Mouse (Mus musculus) embryonic stem cell, embryonic (primary cell): ENCODE measurements around the gene Dtnb.

Experiments
- CTCF ChIA-PET, 4 experiments: fragments of 300-600 bp in 2 of 4; fragments of 350-600 bp in 2 of 4; sonication (Branson Sonifier 250); formaldehyde crosslinking; loops; one replicate each; lab custom pipeline; 2022; ENCODE audit warnings: inconsistent platforms in 2 of 4; lab: Charles Lee
- POLR2A ChIA-PET, 4 experiments: fragments of 300-600 bp in 2 of 4; fragments of 350-600 bp in 2 of 4; sonication (Branson Sonifier 250); formaldehyde crosslinking; loops; one replicate each; lab custom pipeline; 2022; ENCODE audit warnings: antibody characterized with exemption in 4 of 4, inconsistent platforms in 1 of 4; lab: Charles Lee

Gene Dtnb

DNA sequence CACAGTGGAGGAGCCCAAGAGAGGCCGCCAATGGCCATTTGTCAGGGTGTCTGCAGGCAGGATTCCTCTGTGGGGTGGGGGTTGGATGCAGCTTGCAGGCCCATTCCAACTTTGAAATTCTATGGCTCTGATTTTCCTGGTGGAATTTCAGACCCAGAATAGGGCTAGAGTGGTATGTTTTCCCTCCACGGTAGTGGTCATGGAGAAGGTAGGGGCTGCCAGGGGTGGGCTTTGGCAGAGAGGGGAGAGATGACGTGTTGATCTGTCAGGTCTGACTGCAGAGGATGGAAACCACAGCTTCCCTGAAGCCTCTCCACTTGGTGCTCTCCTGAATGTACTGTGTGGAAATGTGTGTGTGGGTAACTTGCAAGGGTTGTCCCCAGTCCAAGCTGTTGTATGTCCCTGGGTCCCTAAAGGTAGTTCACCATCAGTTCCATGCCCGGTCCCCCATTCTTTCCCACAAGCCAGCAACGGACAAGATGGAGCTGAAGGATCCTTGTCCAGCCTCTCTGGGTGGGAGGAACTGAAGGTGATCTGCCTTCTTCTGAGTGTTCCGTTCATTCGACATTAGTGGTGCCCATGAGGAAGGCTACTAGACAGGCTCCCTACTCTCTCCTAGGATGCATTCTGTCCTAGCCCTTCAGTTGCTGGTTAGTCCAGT, 237.5 kb downstream of the Dtnb start:
- ChIA-PET POLR2A (interaction anchor here in 2 of 4 experiments (0.6 to 2.9 kb wide), 14 partner anchors 9 to 511 kb away, joined by 3 to 18 read pairs (median 4); no protein-coding TSS in a partner anchor), CTCF (interaction anchor here in 2 of 4 experiments (0.5 to 1.2 kb wide), 4 partner anchors 13 to 47 kb away, joined by 3 to 4 read pairs (median 3); no protein-coding TSS in a partner anchor)

GRCm38 (mm10) chr12:3810455-3810854, 238.3 kb downstream of the Dtnb start:
- ChIA-PET POLR2A (interaction anchor here in 2 of 4 experiments (0.5 to 2.9 kb wide), 11 partner anchors 8 to 283 kb away, joined by 3 to 18 read pairs (median 3); no protein-coding TSS in a partner anchor), CTCF (interaction anchor here in 2 of 4 experiments (1.0 to 1.2 kb wide), 2 partner anchors 23 to 29 kb away, joined by 3 to 4 read pairs; no protein-coding TSS in a partner anchor)

DNA sequence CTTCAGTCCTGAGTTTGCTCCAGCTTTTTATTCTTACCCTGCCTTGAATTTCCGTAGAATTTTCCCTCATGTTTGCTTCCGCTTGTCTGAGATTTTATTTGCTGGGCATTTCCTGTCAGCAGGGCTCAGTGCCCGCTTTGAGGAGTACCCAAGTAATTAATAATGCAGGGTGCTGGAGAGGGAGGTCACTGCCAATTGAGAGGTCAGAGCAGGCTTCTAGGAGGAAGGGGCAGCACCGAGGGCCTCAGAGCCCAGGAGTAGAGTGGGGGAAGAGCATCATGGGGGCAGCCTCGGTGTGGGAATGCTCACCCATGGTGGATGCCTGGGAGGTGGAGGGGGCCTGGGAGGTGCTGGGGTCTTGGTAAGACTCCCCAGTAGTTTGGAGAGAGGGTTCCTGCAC, 239.4 kb downstream of the Dtnb start:
- ChIA-PET CTCF (no interaction called here), POLR2A (interaction anchor here in 2 of 4 experiments (0.7 to 2.2 kb wide), 6 partner anchors 9 to 131 kb away, joined by 3 to 7 read pairs (median 3); no protein-coding TSS in a partner anchor)

DNA sequence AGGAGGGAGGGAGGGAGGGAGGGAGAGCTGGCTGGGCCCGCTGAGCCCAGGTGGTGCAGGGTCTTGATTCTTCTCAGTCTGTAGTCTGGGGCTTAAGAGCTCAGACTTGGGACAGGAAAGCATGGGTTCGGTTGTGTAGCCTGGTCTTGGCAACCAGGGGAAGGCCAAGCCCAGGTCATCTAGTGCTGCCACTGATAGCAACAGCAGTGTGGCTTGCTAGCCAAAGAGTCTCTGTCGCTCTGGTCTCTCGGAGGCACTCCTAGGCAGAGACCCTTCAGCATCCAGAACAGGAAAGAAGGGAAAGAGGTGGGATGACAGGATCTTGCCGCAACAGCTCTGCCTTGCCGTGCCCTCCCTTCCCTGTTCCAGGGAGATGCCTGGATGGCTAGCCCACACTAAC, 240.1 kb downstream of the Dtnb start:
- POLR2A ChIA-PET, result interaction anchor here in 2 of 4 experiments (0.9 to 2.0 kb wide), 2 partner anchors 9 to 13 kb away, joined by 3 to 4 read pairs; no protein-coding TSS in a partner anchor
- CTCF ChIA-PET, result interaction anchor here in 2 of 4 experiments (0.6 kb wide), 2 partner anchors 59 to 149 kb away, joined by 3 to 4 read pairs; no protein-coding TSS in a partner anchor

DNA sequence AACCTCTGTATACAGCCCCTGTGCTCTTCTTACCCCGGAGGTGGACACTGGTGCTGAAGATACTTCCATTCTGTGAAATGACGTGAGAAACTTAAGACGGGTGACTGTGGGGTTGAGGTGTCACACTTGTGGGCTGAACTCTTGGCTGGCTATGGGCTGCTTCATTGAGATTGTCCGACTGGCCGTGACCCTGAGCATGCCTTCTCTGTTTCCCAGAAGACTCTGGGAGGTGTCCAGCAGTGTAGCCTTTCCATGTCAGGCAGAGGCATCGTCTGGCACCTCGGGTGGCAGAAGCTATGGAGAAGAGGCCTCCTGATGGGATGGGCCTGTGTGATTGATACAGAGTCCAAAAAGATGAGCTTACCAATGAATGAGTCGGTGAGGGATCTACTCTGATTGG, 241.0 kb downstream of the Dtnb start:
- ChIA-PET CTCF (no interaction called here), POLR2A (no interaction called here)

DNA sequence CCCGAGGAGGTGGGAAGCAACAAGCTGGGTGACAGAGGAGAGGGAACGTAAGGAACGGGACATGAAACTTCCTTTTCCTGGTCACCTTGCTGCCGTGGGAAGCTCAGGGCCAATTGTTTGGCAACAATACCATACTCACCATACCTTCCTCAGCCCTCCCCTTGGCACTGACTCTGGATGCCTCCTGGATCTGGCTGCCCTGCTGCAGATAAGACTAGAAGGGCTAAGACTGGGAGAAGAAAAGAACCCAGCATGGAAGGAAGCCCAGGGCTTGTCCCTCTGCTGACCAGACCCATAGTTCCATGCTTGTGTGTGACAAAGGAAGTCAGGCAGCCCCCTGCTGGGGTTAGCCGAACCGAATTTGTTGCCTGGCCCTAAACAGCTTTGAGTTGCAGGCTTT, 243.2 kb downstream of the Dtnb start:
- CTCF ChIA-PET, result interaction anchor here in 1 of 4 experiments (0.6 kb wide), 1 partner anchor 37 kb away, joined by 3 read pairs; no protein-coding TSS in a partner anchor
- POLR2A ChIA-PET, result interaction anchor here in 1 of 4 experiments (0.8 to 1.6 kb wide), 2 partner anchors 9 to 10 kb away, joined by 3 to 4 read pairs; no protein-coding TSS in a partner anchor

DNA sequence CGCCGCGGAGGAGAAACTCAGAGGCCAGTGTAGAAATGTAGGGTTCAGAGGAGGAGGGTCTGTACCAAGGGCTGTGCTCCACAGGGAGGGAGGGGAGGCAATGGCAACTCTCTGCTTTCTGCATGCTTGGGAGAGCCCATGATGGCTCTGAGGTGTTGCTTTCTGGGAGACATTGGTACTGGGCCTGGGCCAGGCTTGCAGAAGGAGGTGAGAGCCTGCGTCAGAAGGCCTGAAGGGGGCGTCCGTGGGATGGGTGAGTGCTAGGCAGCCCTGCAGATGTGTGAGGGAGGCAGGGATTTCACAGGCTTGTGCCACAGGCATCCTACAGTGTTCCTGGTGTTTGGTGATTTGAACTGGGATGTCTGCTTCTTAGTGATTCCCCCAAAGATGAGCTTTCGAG, 244.9 kb downstream of the Dtnb start:
- ChIA-PET CTCF (interaction anchor here in 2 of 4 experiments (0.6 to 1.9 kb wide), 4 partner anchors 9 to 391 kb away, joined by 3 to 9 read pairs (median 5); no protein-coding TSS in a partner anchor), POLR2A (interaction anchor here in 2 of 4 experiments (1.0 to 4.5 kb wide), 8 partner anchors 8 to 219 kb away, joined by 3 to 18 read pairs (median 3); no protein-coding TSS in a partner anchor)

- ChIA-PET CTCF (interaction anchor here in 2 of 4 experiments (1.0 to 1.9 kb wide), 5 partner anchors 8 to 17 kb away, joined by 3 to 5 read pairs (median 4); no protein-coding TSS in a partner anchor), POLR2A (interaction anchor here in 2 of 4 experiments (1.0 to 4.5 kb wide), 6 partner anchors 8 to 219 kb away, joined by 3 to 18 read pairs (median 3); no protein-coding TSS in a partner anchor)
Observed at GRCm38 (mm10) chr12:3817566-3817965, 245.4 kb downstream of the Dtnb start.

GRCm38 (mm10) chr12:3819899-3820298, 247.7 kb downstream of the Dtnb start:
- ChIA-PET POLR2A (interaction anchor here in 3 of 4 experiments (0.6 to 4.5 kb wide), 5 partner anchors 10 to 81 kb away, joined by 3 to 18 read pairs (median 4); no protein-coding TSS in a partner anchor), CTCF (interaction anchor here in 2 of 4 experiments (0.6 to 0.8 kb wide), 2 partner anchors 38 kb away, joined by 3 to 5 read pairs; no protein-coding TSS in a partner anchor)

DNA sequence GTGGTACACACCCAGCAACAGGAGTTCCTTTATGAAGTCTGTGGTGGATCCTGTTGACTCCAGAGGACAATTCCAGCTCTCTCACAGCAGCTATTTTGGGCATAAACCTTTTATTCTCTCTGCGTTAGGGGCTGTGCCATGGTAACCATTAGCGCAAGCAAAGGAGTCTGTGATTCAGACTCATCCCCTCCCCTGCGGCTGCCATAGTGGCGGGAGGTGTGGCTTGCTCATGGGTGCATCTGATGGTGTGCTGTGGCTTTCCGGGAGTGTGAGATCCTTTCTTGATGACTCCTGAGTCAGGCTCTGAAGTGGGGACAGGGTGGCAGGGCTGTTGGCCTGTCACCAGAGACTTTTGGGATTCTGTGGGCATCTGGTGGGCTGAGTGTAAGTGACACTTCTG, 251.2 kb downstream of the Dtnb start:
- ChIA-PET POLR2A (interaction anchor here in 2 of 4 experiments (0.6 to 3.7 kb wide), 4 partner anchors 11 to 82 kb away, joined by 3 to 22 read pairs (median 5); no protein-coding TSS in a partner anchor), CTCF (interaction anchor here in 1 of 4 experiments (0.6 to 1.4 kb wide), 4 partner anchors 14 to 349 kb away, joined by 3 to 4 read pairs (median 3); no protein-coding TSS in a partner anchor)

- CTCF ChIA-PET, result interaction anchor here in 1 of 4 experiments (0.9 to 2.7 kb wide), 3 partner anchors 8 to 28 kb away, joined by 3 to 13 read pairs (median 5); no protein-coding TSS in a partner anchor
- POLR2A ChIA-PET, result interaction anchor here in 3 of 4 experiments (0.6 to 3.7 kb wide), 13 partner anchors 9 to 351 kb away, joined by 3 to 22 read pairs (median 4); no protein-coding TSS in a partner anchor
Observed at GRCm38 (mm10) chr12:3824906-3825713, 252.9 kb downstream of the Dtnb start.

- CTCF ChIA-PET, result interaction anchor here in 1 of 4 experiments (0.6 to 2.7 kb wide), 3 partner anchors 9 to 27 kb away, joined by 3 to 13 read pairs (median 5); no protein-coding TSS in a partner anchor
Observed at GRCm38 (mm10) chr12:3825714-3826080, 253.5 kb downstream of the Dtnb start.

DNA sequence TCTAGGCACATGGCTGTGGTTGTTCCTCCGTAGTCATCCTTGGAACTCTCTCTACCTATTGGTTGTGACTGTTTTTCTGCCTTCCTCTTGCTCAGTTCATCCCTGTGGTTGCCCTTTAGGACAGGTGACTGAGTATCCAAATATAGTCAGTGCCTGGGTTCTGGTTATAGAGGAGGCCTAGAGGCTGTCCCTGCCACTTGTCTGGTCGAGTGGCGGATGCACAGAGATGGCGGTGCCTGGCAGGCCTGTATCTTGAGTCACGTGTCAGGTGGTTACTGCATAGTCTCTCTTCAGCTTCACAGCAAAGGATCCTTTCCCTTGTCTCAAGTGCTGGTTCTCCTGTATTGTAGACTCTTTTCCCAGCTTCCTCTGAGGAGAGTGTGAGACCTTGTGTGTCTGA, 255.6 kb downstream of the Dtnb start:
- ChIA-PET CTCF (interaction anchor here in 1 of 4 experiments (0.5 kb wide), 1 partner anchor 20 kb away, joined by 3 read pairs; no protein-coding TSS in a partner anchor), POLR2A (no interaction called here)

More at GRCm38 (mm10) chr12:3825714-3826080, 253.5 kb downstream of the Dtnb start:
- POLR2A ChIA-PET, result interaction anchor here in 3 of 4 experiments (0.6 to 3.7 kb wide), 9 partner anchors 8 to 80 kb away, joined by 3 to 22 read pairs (median 5); no protein-coding TSS in a partner anchor
